Mouse (Mus musculus): ENCODE results near the gene Gpam. TPM values are rescaled to one million over a fixed set of nuclear protein-coding genes. Genes with fewer than 3 reads are reported as not detected.

Gpam gene
- total and polyA plus RNA-seq, 2 experiments from 2014 or later = 20.9 to 84.2 TPM

- H3K27ac ChIP-seq = no peak overlapping the region
- no peak for DNase-seq (ENCODE audit: low spot score)
- H3K4me1 ChIP-seq (ENCODE audit: insufficient read depth, low read length) = peaks cover 2% of the 10 kb centered on the region; the same call in 1 of the 2 replicates
- H3K27me3 ChIP-seq (ENCODE audit: insufficient read depth, low read length) = no peaks in the 10 kb centered on the region
- no peaks in the 10 kb centered on the region for H3K36me3 ChIP-seq (ENCODE audit: insufficient read depth, low read length)
- 90% methylated on average over 5 of the region's 5 CpGs for WGBS
- no peak overlapping the region for H3K4me3 ChIP-seq (ENCODE audit: low read length)
- H3K9me3 ChIP-seq (ENCODE audit: low read length) = no peaks in the 10 kb centered on the region
- H3K9ac ChIP-seq (replicated peaks; ENCODE audit: low read length) = no peak overlapping the region
- no peak for TF ChIP-seq CTCF (IDR thresholded peaks at IDR 0.05; ENCODE audit: low read depth)
- no peak overlapping the region for H3K4me2 ChIP-seq (ENCODE audit: low read depth, low read length)
- no peak for ATAC-seq
Measured at GRCm38 (mm10) chr19:55114825-55115395, 12.1 kb downstream of the Gpam start.

GRCm38 (mm10) chr19:55107896-55108295 lies 19.1 kb downstream of the Gpam start:
- WGBS = 75% methylated on average over 3 of the region's 3 CpGs
- Histone ChIP-seq H3K27me3 (ENCODE audit: insufficient read depth, low read length) (no peaks in the 10 kb centered on the region), H3K9ac (replicated peaks; ENCODE audit: low read length) (no peak overlapping the region), H3K9me3 (ENCODE audit: low read length) (no peaks in the 10 kb centered on the region), H3K4me3 (ENCODE audit: low read length) (no peak overlapping the region), H3K27ac (no peak overlapping the region), H3K4me2 (ENCODE audit: low read depth, low read length) (no peak overlapping the region), H3K36me3 (ENCODE audit: insufficient read depth, low read length) (no peaks in the 10 kb centered on the region), H3K4me1 (ENCODE audit: insufficient read depth, low read length) (0 out of 2 replicates have a peak, but pooled peaks cover 3% of the 10 kb centered on the region)
- TF ChIP-seq CTCF (IDR thresholded peaks at IDR 0.05; ENCODE audit: low read depth) = no peak
- ATAC-seq (no peak), DNase-seq (ENCODE audit: low spot score) (no peak)

GRCm38 (mm10) chr19:55105969-55106368 lies 21.1 kb downstream of the Gpam start:
- ATAC-seq = no peak
- no peak overlapping the region for H3K4me2 ChIP-seq (ENCODE audit: low read depth, low read length)
- TF ChIP-seq CTCF (IDR thresholded peaks at IDR 0.05; ENCODE audit: low read depth) = no peak
- H3K27ac ChIP-seq = no peak overlapping the region
- no peak for DNase-seq (ENCODE audit: low spot score)
- 0 out of 2 replicates have a peak, but pooled peaks cover 3% of the 10 kb centered on the region for H3K4me1 ChIP-seq (ENCODE audit: insufficient read depth, low read length)
- 88% methylated on average over 3 of the region's 3 CpGs for WGBS
- H3K36me3 ChIP-seq (ENCODE audit: insufficient read depth, low read length) = no peaks in the 10 kb centered on the region
- no peak overlapping the region for H3K9ac ChIP-seq (replicated peaks; ENCODE audit: low read length)
- H3K9me3 ChIP-seq (ENCODE audit: low read length) = no peaks in the 10 kb centered on the region
- H3K27me3 ChIP-seq (ENCODE audit: insufficient read depth, low read length) = no peaks in the 10 kb centered on the region
- H3K4me3 ChIP-seq (ENCODE audit: low read length) = no peak overlapping the region

- no peaks in the 10 kb centered on the region for H3K27me3 ChIP-seq (ENCODE audit: insufficient read depth, low read length)
- H3K36me3 ChIP-seq (ENCODE audit: insufficient read depth, low read length) = no peaks in the 10 kb centered on the region
- peak overlapping the region; percentile 69; the same call in 1 of the 2 replicates for H3K27ac ChIP-seq
- WGBS = 51% methylated on average over 11 of the region's 11 CpGs
- ATAC-seq = peak; percentile 30; the same call in 1 of the 2 replicates
- H3K9me3 ChIP-seq (ENCODE audit: low read length) = no peaks in the 10 kb centered on the region
- TF ChIP-seq CTCF (IDR thresholded peaks at IDR 0.05; ENCODE audit: low read depth) = no peak
- H3K4me3 ChIP-seq (ENCODE audit: low read length) = peak overlapping the region; percentile 17; the same call in 1 of the 2 replicates
- DNase-seq (ENCODE audit: low spot score) = peak; percentile 72
- peak overlapping the region; percentile 97 for H3K4me2 ChIP-seq (ENCODE audit: low read depth, low read length)
- H3K4me1 ChIP-seq (ENCODE audit: insufficient read depth, low read length) = 0 out of 2 replicates have a peak, but pooled peaks cover 3% of the 10 kb centered on the region
- H3K9ac ChIP-seq (replicated peaks; ENCODE audit: low read length) = peak overlapping the region; percentile 33; the same call in 1 of the 2 replicates
Measured at GRCm38 (mm10) chr19:55103081-55103830, 23.8 kb downstream of the Gpam start.

DNA sequence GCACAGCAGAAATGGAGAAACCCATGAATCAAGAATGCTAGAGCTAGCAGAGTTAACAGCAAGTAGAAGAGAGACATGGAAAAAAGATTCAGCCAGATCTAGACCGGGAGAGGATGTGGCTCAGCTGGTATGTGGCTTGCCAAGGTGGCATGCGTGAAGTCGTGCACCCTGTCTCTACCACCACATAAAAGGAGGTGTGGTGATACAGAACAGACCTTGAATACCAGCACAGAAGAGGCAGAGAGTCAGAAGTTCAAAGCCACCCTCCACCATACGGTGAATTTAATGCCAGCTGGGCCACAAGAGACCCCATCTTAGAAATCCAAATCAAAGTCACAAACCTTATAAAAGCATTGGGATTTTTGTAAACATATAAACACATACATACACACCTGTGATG lies 25.4 kb downstream of the Gpam start:
- Histone ChIP-seq H3K9me3 (ENCODE audit: low read length) (no peaks in the 10 kb centered on the region), H3K27ac (no peak overlapping the region; the same call in 1 of the 2 replicates), H3K4me1 (ENCODE audit: insufficient read depth, low read length) (0 out of 2 replicates have a peak, but pooled peaks cover 3% of the 10 kb centered on the region), H3K36me3 (ENCODE audit: insufficient read depth, low read length) (no peaks in the 10 kb centered on the region), H3K27me3 (ENCODE audit: insufficient read depth, low read length) (no peaks in the 10 kb centered on the region), H3K4me2 (ENCODE audit: low read depth, low read length) (peak overlapping the region; percentile 97), H3K4me3 (ENCODE audit: low read length) (peak overlapping the region; percentile 17; the same call in 1 of the 2 replicates), H3K9ac (replicated peaks; ENCODE audit: low read length) (no peak overlapping the region)
- DNase-seq (ENCODE audit: low spot score) (no peak), ATAC-seq (no peak)
- WGBS = 78% methylated on average over 4 of the region's 4 CpGs
- TF ChIP-seq CTCF (IDR thresholded peaks at IDR 0.05; ENCODE audit: low read depth) = no peak

DNA sequence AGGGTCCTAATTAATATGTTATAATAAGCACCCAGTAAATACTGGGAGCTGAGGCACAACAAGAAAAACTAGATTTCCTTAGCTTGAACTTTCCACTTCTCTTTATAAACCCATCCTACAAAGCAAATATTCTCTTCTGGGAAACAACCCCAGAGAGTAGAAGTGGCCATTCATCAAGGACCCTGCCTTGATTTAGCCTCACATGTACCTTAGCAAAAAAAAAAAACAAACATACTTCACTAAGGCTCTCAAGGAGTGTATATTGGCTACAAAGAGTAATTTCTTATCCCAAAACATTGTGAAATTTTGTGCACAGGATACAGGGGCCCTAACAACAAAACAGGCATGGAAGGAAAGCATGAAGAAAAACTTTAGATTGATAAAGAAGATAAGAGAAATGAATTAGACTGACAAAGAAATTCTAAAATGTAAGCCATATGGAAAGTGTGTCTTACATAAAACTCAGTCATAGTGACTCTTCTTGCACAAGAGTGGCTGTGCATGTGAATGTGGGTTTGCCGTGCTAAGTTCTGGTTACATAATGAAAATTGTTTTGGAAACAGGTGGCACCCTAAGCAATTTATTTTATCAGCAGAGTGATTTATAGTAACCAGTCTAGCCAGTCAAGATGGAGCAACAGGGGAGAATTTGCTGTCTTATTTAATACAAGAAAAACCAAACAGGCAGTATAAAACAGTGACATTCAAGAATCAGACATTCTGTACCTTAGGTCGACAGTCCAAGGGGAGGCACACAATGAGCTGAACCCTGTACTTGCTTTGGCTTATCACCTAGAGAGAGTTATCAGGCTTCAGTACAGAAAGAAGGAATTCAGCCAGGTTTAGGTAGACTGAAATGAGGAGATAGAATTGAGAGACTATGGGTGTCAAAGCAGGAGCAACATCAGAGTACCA lies 26.6 kb downstream of the Gpam start:
- Histone ChIP-seq H3K4me2 (ENCODE audit: low read depth, low read length) (peak overlapping the region; percentile 97), H3K27ac (peak overlapping the region; percentile 91; the same call in 1 of the 2 replicates), H3K9ac (replicated peaks; ENCODE audit: low read length) (peak overlapping the region; percentile 88), H3K4me3 (ENCODE audit: low read length) (peak overlapping the region; percentile 84), H3K4me1 (ENCODE audit: insufficient read depth, low read length) (0 out of 2 replicates have a peak, but pooled peaks cover 3% of the 10 kb centered on the region), H3K27me3 (ENCODE audit: insufficient read depth, low read length) (no peaks in the 10 kb centered on the region), H3K36me3 (ENCODE audit: insufficient read depth, low read length) (0 out of 2 replicates have a peak, but pooled peaks cover under 1% of the 10 kb centered on the region), H3K9me3 (ENCODE audit: low read length) (no peaks in the 10 kb centered on the region)
- no peak for TF ChIP-seq CTCF (IDR thresholded peaks at IDR 0.05; ENCODE audit: low read depth)
- DNase-seq (ENCODE audit: low spot score) = no peak
- no peak for ATAC-seq
- 65% methylated on average over 2 of the region's 2 CpGs for WGBS
